Mouse (Mus musculus) embryo, embryonic 9.5 days (tissue): ENCODE data around the gene Irf2bpl.
A peak's percentile ranks its signal among the peaks of the same experiment; 100 is the strongest.

Experiments used
- DNase-seq: peaks from one replicate; pipeline ENCODE4 v3.0.0-alpha.2; 2017; ENCODE audit errors: extremely low spot score

Gene Irf2bpl

DNA sequence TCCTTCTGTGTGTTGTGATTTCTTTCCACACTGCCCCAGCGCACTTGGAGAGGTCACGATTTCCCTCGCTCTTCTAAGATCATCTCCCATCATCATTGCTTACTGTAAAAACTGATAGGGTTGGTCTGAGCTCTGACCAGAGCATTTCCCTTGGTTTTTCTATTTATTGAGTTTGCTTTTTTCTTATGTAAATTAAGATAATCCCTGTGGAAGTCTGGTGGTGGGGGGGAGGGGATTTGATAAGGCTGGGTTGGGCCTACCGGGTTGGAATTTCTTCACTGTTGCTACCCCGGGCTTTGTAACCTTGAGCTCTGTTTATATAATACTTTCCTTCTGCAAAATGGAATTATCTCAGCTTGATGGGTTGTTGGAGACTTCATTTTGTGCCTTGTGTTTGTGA, 1.1 kb upstream of the Irf2bpl start:
- no peak for DNase-seq

DNA sequence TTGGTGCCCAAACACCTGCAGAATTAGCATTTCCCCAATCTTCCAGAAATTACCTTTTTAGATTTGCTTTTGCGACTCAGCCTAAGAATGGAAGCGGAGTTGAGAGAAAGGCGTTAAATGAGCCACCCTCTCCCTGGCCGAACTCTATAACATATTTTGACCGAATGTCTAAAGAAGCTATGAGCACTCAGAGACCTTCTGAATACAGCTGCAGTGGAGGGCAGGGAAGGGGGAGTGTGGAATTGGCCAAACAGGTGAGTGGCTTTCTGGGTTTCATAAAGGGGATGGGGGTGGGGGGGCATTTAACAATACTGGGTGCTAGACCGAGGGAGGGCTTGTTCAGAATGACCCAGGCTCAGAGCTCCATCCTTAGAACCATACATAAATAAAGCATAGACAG, 738 bp upstream of the Irf2bpl start:
- no peak for DNase-seq

DNA sequence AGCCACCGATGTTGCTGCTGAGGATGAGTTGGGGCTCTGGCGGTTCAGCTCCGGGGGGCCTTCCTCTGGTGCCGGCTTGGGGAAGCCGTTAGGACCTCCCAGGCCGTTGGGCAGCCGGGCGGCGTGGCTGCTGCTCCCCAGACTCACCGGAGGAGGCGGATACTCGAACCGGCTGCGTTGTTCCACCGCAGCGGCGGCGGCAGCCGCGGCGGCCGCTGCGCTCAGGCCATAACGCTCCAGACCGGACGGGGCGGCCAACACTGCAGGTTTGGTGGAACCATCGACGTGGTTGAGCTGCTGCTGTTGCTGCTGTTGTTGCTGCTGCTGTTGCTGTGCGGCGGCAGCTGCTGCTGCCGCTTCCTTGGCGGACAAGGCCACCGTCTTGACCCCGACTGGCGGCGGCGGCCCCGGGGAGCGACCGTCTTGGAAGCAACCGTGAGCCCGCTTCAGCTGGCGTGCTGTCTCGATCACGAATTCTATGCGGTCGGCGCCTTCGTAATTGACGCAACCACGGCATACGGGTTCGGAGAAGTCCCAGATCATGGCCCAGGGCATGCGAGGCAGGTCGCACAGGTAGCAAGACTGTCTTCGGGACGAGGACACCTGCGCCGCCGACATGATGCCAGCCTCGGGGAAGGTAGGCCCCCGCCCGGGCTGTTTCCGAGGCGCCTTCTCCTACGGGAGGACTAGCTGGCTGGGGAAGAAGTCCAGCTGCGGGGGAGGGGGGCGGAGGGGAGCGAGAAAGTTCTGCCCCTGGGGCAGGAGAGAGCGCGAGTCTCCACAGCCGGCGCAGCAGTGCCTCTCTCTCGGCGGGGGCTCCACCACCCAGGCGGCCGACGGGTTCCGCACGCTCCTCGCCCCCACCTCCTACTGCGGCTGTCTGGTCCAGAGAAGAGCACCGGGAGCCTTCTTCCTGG, 1.1 kb downstream of the Irf2bpl start:
- peak; percentile 65 for DNase-seq

DNA sequence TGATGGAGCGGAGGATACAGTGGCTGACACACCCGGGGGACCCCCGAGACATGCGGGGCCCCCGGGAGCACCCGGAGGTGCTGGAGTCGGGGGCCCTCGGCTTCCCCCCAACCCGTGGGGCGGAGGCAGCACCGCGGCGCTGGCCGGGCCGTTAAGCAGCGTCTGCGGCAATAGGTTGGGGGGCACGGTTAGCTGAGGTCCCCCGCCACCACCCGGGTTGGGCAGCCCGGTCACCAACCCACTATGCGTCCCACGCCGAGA, 1.6 kb downstream of the Irf2bpl start:
- DNase-seq: no peak

DNA sequence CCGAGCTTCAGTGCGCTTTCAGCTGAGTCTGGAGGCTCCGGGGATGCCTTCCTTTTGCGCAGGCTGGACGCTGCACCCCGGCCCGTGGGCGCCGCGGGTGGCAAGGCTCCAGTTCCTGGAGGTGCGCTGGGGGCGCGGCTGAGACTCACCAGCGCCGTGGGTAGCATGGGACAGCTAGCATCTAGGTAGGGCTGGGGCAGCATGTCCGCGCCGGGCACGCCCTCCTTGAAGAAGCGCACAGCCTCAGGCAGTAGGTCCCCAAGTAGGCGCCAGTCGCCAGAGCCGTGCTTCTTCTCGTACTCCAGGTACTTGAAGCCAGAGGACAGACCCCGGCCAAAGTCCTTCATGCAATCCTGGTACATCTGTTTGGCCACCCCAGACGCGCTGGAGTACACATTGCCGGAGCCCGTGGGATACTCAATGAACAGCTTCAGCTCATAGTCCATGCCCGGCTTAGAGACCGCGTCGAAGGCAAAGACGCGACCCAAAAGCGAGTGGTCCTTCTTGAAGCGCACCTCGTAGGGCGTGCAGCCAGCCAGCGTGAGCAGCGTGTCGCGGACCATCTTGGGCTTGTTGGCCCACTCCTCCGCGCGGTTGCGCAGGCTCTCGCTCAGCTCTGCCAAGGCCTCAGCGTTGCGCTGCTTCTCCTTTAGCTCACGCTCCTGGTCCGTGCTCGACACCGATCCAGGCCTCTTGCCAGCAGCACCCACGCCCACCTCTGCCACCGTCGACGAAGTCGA, 2.1 kb downstream of the Irf2bpl start:
- peak; percentile 54 for DNase-seq

DNA sequence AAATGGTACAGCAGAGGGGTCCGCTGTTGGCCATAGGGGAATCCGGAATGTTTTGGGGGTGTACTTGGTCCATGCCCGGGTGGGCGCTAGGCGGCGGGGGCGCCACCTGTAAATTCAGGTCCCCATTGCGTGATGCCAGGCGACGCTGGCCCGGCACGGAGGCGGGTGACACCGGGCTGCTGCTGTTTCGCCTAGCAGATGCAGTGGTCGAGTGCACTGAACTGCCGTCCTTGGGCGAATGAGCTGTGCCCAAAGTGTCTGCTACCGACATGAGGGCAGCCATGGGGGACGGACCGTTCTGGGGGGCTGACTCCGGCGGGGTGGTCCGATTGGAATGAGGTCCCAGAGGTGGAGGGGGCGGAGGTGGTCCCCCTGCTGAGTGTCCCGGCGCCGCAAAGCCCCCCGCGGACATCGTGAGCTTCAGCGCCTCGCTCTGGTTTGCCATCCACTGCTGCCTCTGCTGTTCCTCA, 2.8 kb downstream of the Irf2bpl start:
- no peak for DNase-seq

DNA sequence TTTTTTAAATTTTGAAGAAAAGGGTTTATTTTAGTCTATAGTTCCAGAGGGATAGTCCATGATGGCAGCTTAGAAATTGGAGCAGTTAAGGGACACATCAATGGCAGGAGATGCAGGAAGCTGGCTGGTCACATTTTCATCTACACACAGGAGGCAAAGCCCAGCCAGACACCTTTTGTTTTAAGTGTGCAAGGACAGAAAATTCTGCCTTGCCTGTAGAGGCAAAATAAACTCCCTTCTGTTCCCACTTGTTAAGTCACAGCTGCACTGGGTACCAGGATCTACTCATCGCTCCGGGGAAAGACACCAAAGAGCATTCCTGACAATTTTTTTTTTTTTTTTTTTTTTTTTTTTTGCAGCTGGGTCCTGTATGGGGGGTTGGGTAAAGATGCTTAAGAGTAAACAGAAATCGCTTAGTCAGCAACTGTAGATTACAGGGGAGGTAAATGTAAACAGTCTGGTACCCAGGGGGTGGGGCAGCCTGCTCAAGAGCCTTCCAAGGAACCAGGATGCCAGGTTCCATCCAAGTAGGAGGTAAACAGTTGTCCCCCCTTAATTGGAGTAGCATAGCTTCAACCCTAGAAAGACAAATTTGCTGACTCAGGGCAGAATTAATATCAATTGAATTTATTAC, 4.4 kb downstream of the Irf2bpl start:
- no peak for DNase-seq

DNA sequence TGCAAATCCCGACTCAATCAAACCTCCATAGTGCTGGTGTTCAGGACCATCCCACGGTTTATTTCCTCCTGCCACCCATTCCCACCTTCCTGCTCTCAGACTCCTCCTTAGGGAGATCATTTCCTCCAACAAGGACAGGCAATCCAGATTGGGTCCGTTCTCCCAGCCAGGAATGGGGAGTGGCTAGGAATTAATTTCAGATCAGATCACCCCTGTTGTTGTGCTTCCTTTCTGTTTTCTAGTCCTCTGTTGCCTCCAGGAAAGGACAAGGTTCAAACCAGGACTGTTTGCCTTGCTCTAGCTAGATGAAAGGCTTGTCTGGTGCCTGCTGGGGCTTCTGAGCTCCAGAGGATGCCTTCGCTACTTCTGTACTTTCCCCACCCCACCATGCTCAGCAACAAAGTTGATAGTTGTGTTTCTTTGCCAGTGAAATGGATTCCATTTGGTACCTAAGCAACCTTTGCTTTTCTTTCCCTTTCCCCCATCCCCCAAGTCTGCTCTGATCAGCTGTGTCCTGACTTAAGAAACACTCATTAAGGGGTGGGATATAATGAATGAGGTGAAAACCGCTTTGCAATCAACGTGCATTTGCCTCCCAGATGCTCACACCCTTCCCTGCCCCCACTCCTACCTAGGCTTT, 5.0 kb downstream of the Irf2bpl start:
- no peak for DNase-seq

DNA sequence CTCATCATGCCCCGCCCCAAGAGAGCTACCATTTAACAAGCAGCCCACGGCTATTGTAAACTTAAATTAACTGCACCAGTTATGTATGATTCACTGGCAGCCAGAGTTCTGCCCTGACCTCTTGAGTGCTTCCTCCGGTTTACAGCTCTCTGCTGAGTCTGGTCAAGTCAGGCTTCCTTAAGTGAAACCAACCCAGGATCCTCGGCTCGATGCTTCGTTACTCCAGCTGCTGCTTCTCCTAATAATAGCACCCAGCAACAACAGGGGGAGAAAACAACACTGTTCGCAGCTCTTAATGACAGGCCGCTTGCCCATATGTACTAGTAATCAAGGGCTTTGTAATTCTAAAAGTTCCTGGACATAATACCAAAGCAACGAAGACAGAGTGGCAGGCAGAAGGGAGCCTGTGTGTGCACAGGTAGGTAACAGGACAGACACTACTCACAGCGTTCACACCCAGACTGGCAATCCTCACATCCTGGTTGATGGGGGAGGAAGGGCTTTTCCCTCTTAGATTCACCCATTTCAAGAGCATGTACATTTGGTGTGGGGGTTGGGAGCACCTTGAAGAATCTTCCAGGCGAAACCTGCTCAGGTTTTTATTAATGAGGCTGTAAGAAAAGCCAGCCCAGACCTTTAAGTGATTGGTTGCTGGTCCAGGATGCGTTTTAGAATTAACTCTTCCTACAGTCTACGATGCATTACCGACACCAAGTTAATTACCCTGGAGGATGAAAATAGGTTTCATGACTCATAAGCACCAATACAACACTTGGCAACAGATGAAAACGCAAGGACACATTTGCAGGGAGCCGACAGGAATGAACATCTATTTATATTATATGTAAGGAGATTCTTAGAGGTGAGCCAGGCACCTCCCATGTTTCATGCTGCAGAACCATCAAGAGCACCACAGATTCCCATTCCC, 5.9 kb downstream of the Irf2bpl start:
- no peak for DNase-seq

DNA sequence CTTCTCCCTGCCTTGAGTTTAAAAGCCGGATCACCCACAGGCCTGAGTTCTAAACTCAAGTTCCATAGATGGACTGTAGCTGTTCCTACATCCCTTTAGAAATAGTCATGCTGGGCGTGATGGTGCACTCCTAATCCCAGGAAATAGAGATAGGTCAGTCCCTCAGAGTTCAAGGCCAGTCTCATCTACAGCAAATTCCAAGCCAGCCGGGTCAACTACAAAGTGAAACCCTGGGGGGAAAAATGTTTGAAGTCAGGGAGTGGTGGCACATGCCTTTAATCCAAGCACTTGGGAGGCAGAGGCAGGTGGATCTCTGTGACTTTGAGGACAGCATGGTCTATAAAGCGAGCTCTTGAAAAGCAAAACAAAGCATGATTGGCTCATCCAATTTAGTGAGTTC, 7.6 kb downstream of the Irf2bpl start:
- DNase-seq: no peak

DNA sequence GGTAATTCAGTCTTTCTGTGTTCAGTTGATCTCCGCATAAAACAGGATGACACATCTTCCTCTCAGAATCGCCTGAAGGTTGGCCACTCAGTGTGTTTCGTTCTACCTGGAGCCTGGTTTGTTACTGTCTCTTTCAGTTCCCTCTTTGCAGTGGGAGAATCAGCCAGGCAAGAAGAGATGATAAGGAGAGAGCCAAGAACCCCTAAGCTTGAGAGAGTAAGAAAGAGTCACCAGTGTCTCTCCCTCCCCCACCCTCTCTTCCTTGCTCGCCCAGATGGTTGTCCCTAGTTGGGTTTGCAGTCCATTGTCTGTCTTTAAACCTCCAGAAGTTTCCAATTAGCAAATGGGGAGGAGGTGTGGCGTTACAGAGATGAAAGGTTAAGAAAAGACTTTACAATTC, 8.5 kb downstream of the Irf2bpl start:
- no peak for DNase-seq

DNA sequence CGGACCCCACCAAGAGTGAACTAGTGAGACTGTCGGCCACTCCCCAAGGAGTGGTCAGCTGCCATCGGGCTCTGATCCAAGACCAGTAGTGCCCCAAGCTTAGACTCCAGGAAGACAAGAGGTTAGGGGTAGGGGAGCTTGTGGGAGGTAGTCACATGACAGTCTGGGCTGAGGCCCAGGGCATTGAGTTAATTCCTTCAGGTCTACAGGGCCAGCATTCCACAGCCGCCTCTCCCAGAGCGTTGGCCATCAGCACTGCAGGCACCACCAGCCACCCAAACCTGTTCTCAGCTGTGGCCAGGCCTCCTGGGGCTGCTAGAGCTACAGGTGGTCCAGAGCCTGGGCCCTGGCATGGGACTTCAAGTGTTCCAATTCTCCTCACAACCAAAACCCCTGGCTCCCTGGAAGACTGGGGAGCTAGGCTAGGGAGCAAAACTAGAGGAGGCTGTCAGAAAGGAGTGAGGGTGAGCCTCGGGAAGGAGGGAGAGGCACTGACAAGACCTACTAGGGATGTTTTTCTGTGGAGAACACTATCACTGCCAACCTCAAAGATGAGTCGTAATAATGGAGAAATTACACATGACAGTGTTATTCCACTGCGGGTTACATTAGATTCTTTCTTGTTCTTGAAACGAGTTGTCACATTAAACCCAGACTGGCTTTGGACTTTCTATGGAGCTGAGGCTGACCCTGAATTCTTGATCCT, 12.1 kb downstream of the Irf2bpl start:
- no peak for DNase-seq

DNA sequence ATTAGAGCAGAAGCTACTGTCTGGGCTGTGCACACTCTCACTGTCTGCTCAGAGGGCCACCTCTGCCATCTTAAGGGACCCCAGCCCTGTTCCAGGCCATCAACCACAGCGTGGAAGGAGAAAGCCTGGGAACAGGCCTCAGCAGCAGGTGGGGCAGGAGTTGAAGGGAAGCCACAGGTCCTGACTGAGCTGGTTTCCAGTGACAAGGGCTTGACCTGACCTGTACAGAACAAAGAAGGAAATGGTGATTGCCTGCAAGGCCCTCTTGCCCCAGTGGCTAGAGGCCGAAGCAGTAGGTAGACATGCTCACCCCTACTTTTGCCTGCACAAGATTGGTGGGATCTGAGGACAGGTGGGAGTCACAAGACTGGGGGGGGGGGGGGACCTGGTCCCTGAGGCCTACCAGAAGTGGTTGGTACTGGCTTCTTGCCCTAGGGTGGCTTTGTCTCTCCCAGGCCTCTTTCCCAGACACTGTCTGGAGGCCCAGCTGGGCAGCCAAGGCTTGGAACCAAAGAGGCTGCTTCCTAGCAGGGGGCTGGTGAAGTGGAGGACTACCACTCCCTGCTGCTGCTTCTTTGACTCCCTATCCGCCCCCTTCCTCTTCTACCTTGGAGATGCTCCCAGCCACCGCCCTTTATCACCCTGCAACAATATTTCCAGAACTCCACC, 12.8 kb downstream of the Irf2bpl start:
- no peak for DNase-seq

DNA sequence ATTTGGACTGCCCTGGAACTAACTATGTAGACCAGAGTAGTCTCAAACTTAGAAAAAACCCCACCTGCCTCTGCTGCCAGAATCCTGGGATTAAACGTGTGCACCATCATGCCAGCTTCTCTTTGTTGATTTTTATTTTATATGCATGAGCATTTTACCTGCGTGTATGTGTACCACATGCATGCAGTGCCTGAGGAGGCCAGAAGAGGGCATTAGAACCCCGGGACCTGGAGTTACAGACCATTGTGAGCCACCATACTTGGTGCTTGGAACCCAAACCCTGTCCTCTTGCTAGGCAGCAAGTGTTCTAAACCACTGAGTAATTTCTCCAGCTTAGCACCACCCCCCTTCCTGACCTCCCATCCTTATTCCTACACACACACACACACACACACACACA, 13.6 kb downstream of the Irf2bpl start:
- DNase-seq: no peak

DNA sequence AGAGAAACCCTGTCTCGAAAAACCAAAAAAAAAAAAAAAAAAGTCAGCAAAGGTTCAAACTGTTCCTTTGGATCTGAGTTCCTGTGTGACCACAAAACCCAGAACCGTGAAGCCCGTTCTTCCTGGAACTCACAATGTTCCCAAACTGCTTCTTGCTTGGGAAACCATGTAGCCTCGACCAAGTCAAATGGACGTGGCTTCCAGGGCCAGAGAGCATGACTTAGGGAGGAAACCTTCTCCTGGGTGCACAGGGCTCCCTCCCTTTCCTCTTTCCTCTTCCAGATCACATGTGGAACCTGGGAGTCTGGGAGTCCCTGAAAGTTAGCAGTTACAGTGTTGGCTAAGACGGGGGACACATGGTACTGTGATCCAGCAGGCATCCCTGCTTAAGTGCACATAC, 14.8 kb downstream of the Irf2bpl start:
- no peak for DNase-seq

DNA sequence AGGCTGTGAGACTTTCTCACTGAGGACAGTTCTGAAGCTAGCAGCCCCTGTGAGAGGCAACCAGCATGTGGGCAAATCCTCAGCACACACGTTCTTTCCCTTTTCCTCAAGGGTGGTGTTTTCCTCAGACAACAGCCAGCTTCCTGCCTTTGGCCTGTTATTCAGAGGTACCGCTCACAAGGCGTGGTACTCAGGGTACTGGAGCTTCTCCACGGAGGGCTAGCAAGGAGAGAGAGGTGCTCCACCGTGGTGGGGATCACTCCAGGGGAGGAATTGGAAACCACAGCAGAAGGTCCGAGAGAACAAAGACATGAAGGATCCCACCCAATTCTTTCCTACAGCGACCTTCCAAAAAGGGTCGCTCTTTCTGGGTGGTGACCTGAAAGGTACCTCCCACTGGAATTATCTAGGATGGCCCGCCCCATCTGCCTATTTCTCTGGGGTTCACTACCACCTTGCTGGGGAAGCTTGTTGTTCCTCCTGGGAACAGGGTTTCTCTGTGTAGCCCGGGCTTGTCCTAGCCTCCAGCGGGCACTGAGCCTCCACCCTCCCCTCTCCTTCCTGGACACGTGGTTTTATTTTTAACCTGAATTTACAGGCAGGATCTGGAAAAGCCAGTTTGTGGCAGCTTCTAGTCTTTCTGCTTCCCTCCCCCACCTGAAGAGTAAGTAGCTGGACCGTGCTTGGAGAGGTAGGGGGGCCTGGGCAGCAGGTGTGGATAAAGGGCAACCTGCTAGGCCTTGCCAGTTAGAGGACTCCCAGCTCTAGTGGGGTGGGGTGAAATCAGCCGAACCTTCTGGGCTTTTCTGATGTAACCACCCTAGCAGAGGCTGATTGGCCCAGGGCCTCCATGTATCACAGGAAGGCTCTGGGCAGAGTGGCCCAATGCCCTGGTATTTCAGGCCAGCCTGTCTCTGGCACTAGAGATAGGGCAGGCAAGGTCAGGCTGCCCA, 17.1 kb downstream of the Irf2bpl start:
- DNase-seq: no peak

DNA sequence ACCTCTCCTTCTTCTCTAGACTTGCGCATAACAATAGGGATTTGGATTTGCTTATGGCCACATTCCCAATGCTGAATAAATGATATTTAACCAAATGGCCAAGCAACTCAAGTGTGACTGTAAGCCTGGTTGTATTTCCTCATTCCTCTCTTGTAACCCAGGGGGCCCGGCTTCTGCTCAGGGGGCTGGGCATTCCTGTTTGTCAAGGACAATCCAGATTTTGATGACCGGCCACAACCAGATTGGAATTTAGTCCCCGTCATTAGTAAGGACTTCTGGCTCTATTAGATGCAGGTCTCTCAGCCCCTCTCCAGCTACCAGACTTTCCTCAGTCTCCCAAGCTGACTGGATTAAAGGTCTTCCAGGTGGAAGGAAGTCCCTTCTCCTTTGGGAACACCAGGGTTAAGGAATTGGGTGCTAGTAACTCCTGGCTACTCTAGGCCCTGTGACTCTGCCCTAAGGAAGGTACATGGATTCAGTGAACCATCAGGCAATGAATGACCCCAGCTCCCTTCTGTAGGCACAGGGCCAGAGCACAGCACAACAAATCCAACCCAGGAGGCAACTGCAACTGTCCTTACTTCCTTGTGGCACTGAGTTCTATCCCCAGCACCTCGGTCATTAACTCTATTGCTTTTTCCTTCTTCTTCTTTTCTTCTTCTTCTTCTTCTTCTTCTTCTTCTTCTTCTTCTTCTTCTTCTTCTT, 20.1 kb downstream of the Irf2bpl start:
- DNase-seq: no peak
